Mouse (Mus musculus) intestine, embryonic 16.5 days (tissue): ENCODE results near the gene Fbxw2. TPM values are rescaled to one million over a fixed set of nuclear protein-coding genes. Genes with fewer than 3 reads are reported as not detected.

Source experiments
- polyA plus RNA-seq: library from polyadenylated mRNA; unstranded; fragments of >200 nt; fragmentation: Nextera tagmentation; extraction: Ambion mirVana; gene quantifications from 2 replicates; pipeline ENCODE4 v1.2.1, GENCODE M21; 2015

Fbxw2 gene
- polyA plus RNA-seq, 1 experiment from 2014 or later: 61.2 TPM

Other genes starting within 250 kb of the Fbxw2 start
- gene Gapvd1, start 71.1 kb downstream of the Fbxw2 start, polyA plus RNA-seq: 56.6 and 61.3 TPM in 2 replicates
- 991 and 1,092 TPM in 2 replicates for gene Hspa5, start 54.3 kb downstream of the Fbxw2 start, polyA plus RNA-seq
- 40.9 and 47.0 TPM in 2 replicates for gene Rabepk, start 26.4 kb downstream of the Fbxw2 start, polyA plus RNA-seq
- not detected in 2 replicates for gene Gm34653, start 6.7 kb upstream of the Fbxw2 start, polyA plus RNA-seq
- gene Cutal, start 48.1 kb upstream of the Fbxw2 start, polyA plus RNA-seq: 11.8 and 13.9 TPM in 2 replicates
- gene Psmd5, start 48.7 kb upstream of the Fbxw2 start, polyA plus RNA-seq: 100 and 103 TPM in 2 replicates
- 6.0 and 6.7 TPM in 2 replicates for gene Phf19, start 87.7 kb upstream of the Fbxw2 start, polyA plus RNA-seq
- 2.9 and 3.5 TPM in 2 replicates for gene Traf1, start 135.5 kb upstream of the Fbxw2 start, polyA plus RNA-seq
- 0.72 and 1.2 TPM in 2 replicates for gene Hc, start 235.1 kb upstream of the Fbxw2 start, polyA plus RNA-seq